7 mouse cellular contexts compared by ENCODE assay signal in the genomic region with DNA sequence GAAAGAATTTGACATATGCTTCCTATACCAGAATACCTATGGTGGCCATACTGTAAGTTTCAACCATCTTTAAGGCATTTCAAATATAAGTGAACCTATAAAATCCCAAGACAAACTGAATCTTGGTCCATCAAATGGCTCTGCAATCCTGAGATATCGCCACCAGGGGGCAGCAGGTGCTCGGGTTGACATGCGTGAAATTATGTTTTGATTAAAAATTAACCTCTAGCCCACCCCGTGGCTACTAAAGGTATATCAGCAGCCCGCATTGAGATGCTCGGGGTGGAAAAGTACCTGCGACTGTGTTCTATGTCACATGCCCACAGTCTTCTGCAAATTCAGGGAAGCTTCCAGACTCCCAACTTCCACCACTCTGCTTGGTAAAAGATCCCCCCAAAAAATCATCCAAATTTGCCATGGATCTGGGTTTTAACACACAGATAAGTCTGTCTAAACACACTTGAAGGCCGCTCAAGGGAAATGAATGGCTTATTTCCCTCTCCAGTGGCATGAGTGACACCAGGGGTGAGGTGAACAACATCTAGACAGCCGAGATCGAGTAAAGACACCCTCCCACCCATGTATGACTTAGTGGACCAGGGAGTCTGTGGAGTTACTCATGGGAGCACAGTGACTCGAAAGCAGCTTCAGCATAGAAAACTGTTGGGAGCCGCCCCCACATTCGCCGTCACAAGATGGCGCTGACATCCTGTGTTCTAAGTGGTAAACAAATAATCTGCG.
DNase-seq lines count a peak whose midpoint lies in the region; ATAC-seq lines count a peak whose summit lies in the region.
"Not testable (repeated sequence)": the region's sequence is repeated elsewhere in the genome, so short reads cannot be mapped to it uniquely, and the experiment has no call there.

No protein-coding gene starts in this region.

- not testable (repeated sequence) for H3K27me3 ChIP-seq in forebrain, embryonic 11.5 days (ENCODE audit: control insufficient read depth, insufficient read depth, low read length); heart, embryonic 13.5 days (replicated peaks); limb, embryonic 12.5 days

- H3K4me1 ChIP-seq in forebrain, embryonic 11.5 days (replicated peaks; ENCODE audit: control insufficient read depth, insufficient read depth, low read length); heart, embryonic 13.5 days; limb, embryonic 12.5 days (replicated peaks): not testable (repeated sequence)

- H3K27ac ChIP-seq in forebrain, embryonic 11.5 days (ENCODE audit: low read depth, low read length); heart, embryonic 13.5 days (replicated peaks); limb, embryonic 12.5 days: not testable (repeated sequence)

- DNase-seq in forebrain, embryonic 11.5 days (ENCODE audit: low spot score): not testable (repeated sequence)
- peak; percentile 6 for DNase-seq in thymus, postnatal 4 days

- not testable (repeated sequence) for H3K9me3 ChIP-seq in forebrain, embryonic 11.5 days (ENCODE audit: control insufficient read depth, low read length); heart, embryonic 13.5 days; limb, embryonic 12.5 days

- WGBS in forebrain, embryonic 11.5 days: 85% methylated on average over 9 of the region's 16 CpGs
- 79% methylated on average over 13 of the region's 16 CpGs for WGBS in heart, embryonic 13.5 days
- WGBS in limb, embryonic 12.5 days: 85% methylated on average over 15 of the region's 16 CpGs

- H3K36me3 ChIP-seq in forebrain, embryonic 11.5 days (ENCODE audit: control insufficient read depth, insufficient read depth, low read length); heart, embryonic 13.5 days; limb, embryonic 12.5 days: not testable (repeated sequence)

- H3K4me2 ChIP-seq in forebrain, embryonic 11.5 days (ENCODE audit: low read depth, low read length, severe bottlenecking); heart, embryonic 13.5 days; limb, embryonic 12.5 days: not testable (repeated sequence)

- H3K4me3 ChIP-seq in forebrain, embryonic 11.5 days (ENCODE audit: low read depth, low read length); heart, embryonic 13.5 days; limb, embryonic 12.5 days (replicated peaks): not testable (repeated sequence)

- not testable (repeated sequence) for H3K9ac ChIP-seq in forebrain, embryonic 11.5 days (ENCODE audit: low read length); heart, embryonic 13.5 days; limb, embryonic 12.5 days (replicated peaks)

- ATAC-seq in common myeloid progenitor, adult 5-6 weeks (replicated peaks; ENCODE audit: low read depth, poor library complexity, severe bottlenecking): peak; percentile 69
- 0 out of 2 replicates have a peak, but pooled peaks have one; percentile 42 for ATAC-seq in forebrain, embryonic 11.5 days (replicated peaks; ENCODE audit: low FRiP score)
- ATAC-seq in heart, embryonic 13.5 days (ENCODE audit: extremely low read depth, insufficient number of reproducible peaks, low FRiP score, low TSS enrichment): peak; percentile 11; the same call in 1 of the 2 replicates
- peak; percentile 58; the same call in 1 of the 2 replicates for ATAC-seq in limb, embryonic 12.5 days (ENCODE audit: insufficient number of reproducible peaks, insufficient read depth, low FRiP score, low TSS enrichment, low read depth)
- ATAC-seq in megakaryocyte-erythroid progenitor cell, adult 5-6 weeks (replicated peaks; ENCODE audit: low FRiP score, low TSS enrichment, poor library complexity, severe bottlenecking): peak; percentile 65
- ATAC-seq in monocyte, adult 5-6 weeks (replicated peaks; ENCODE audit: insufficient number of reproducible peaks, low FRiP score, low TSS enrichment, poor library complexity, severe bottlenecking): peak; percentile 40; the same call in 1 of the 2 replicates

Comparison
In these comparisons a context has a peak if more than half of its experiments do, and no peak if none do; other contexts are left out.
1. ATAC-seq: peak in every context shown above with its lines; median percentile 69 in common myeloid progenitor, adult 5-6 weeks; 65 in megakaryocyte-erythroid progenitor cell, adult 5-6 weeks; 58 in limb, embryonic 12.5 days; 42 in forebrain, embryonic 11.5 days; 40 in monocyte, adult 5-6 weeks; 11 in heart, embryonic 13.5 days.